Mouse (Mus musculus) heart, embryonic 15.5 days (tissue): ENCODE measurements at regions not wholly inside any gene's neighbourhood (a gene's known extent, or its start where the extent isn't known, plus 50 kb on each side); places are given as distances from the start of the nearest gene placed in this dataset.
"Not testable (repeated sequence)": the region's sequence is repeated elsewhere in the genome, so short reads cannot be mapped to it uniquely, and the experiment has no call there.

Experiments
- ATAC-seq: fragments of 200-750 bp; cut with Nextera tagmentation; replicated peaks from 2 replicates; pipeline ENCODE4 v1.8.0; 2017; ENCODE audit warnings: low read depth, moderate TSS enrichment; ENCODE audit not compliant: insufficient number of reproducible peaks, insufficient read depth, low FRiP score
- H3K27ac ChIP-seq: fragments of 300-500 bp; sonication (generic); 2 replicates; pipeline ENCODE4 v1.5.1; 2015; ENCODE audit warnings: mild to moderate bottlenecking, inconsistent platforms
- H3K27me3 ChIP-seq: fragments of 300-500 bp; sonication (generic); 2 replicates; pipeline ENCODE4 v1.6.1; 2015; ENCODE audit warnings: inconsistent platforms
- H3K36me3 ChIP-seq: fragments of 300-500 bp; sonication (generic); 2 replicates; pipeline ENCODE4 v1.6.1; 2015; ENCODE audit warnings: mild to moderate bottlenecking, inconsistent platforms
- H3K4me1 ChIP-seq: fragments of 300-500 bp; sonication (generic); replicated peaks from 2 replicates; pipeline ENCODE4 v1.6.1; 2015; ENCODE audit warnings: inconsistent platforms
- H3K4me2 ChIP-seq: fragments of 300-500 bp; sonication (generic); 2 replicates; pipeline ENCODE4 v1.6.1; 2015; ENCODE audit warnings: inconsistent platforms, mild to moderate bottlenecking, moderate library complexity
- H3K4me3 ChIP-seq: fragments of 300-500 bp; sonication (generic); 2 replicates; pipeline ENCODE4 v1.5.1; 2015; ENCODE audit warnings: mild to moderate bottlenecking, inconsistent platforms
- H3K9ac ChIP-seq: fragments of 300-500 bp; sonication (generic); 2 replicates; pipeline ENCODE4 v1.6.1; 2015; ENCODE audit warnings: mild to moderate bottlenecking, inconsistent platforms
- H3K9me3 ChIP-seq: fragments of 300-500 bp; sonication (generic); replicated peaks from 2 replicates; pipeline ENCODE4 v1.6.1; 2016; ENCODE audit warnings: inconsistent platforms
- WGBS: fragments of 180-500 bp; shearing (Covaris S2); methylation state at CpG from one replicate; pipeline ENCODE4 v1.1.7; 2015; ENCODE audit warnings: mixed read lengths; 5-methylcytosine and 5-hydroxymethylcytosine counted together

DNA sequence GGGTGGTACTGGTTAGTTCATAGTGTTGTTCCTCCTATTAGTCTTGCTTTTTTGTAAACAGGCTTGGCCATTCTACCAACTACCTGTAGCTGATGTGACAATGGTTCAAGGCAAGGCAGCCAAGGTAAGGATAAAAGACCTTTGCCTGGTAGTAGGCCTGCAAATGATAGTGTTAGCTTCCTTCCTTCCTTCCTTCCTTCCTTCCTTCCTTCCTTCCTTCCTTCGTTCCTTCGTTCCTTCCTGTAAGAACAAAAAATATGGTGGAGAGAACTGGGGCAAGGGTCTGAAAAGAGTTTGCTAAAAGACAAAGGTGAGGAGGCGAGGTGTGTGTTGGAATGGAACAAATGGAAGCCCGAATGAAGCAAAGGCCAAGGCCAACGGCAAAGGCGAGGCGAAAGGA is 84.8 kb upstream of the Ezh2 start:
- not testable (repeated sequence) for H3K4me3 ChIP-seq, H3K9ac ChIP-seq, H3K27ac ChIP-seq, H3K4me2 ChIP-seq, H3K36me3 ChIP-seq, H3K9me3 ChIP-seq, H3K27me3 ChIP-seq, ATAC-seq, H3K4me1 ChIP-seq
- WGBS = 62% methylated on average over 2 of the region's 7 CpGs

DNA sequence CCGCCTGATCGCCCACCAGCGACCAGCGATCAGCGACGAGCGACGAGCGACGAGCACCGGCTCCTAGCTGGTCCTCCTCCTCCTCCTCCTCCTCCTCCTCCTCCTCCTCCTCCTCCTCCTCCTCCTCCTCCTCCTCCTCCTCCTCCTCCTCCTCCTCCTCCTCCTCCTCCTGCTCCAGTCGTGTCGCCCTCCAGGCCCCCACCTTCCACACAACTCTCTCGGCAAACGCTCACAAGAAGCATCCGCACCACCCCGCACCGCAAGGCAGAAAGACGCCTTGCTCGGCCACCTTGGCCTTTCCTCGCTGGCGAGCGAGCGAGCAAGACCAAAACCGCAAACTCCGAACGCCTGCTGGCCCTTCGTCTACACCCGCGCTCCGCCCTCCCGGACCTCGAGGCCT is 77.6 kb upstream of the Ezh2 start:
- H3K4me2 ChIP-seq = peak overlapping the region; percentile 57
- H3K27me3 ChIP-seq, H3K9ac ChIP-seq, H3K4me1 ChIP-seq, H3K27ac ChIP-seq, H3K9me3 ChIP-seq, ATAC-seq, H3K36me3 ChIP-seq: not testable (repeated sequence)
- 8% methylated on average over 19 of the region's 33 CpGs for WGBS
- H3K4me3 ChIP-seq = peak overlapping the region; percentile 40

DNA sequence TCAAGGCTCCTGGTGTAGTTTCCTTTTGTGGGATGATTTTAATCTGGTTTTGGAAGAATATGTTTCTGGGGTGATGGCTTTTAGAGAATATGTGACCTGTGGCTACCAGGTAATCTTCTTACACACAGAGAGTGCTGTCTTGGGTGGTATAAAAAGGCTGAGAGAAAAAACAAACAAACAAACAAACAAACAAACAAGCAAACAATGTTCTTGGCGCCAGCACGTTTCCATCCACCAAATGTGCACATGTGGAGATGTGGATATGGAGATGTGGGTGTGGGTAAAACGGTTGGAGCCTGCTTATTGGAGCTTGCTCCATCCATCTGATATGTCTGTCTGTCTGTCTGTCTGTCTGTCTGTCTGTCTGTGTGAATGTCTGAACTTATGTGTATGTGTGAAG is 57.7 kb upstream of the Ezh2 start:
- ATAC-seq, H3K36me3 ChIP-seq, H3K27ac ChIP-seq, H3K4me1 ChIP-seq, H3K9ac ChIP-seq, H3K9me3 ChIP-seq, H3K27me3 ChIP-seq, H3K4me2 ChIP-seq, H3K4me3 ChIP-seq: not testable (repeated sequence)
- 53% methylated on average over 3 of the region's 3 CpGs for WGBS

DNA sequence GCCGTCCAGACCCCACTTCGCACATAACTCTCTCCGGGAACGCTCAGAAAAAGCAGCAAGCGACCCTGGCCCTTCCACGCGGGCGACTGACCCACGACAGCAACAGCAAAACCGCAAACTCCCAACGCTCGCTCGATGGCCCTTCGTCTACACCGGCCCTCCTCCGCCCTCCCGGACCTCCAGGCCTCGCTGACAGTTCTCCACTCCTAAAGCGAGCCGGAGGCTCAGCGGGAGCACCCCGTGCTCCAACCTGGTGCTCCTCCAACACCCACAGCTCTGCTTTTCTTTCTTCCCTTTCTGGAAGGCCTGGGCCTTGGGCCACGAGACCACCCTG is 56.2 kb upstream of the Ezh2 start:
- Histone ChIP-seq H3K4me3 (peak overlapping the region; percentile 62), H3K9ac (peak overlapping the region; percentile 47), H3K4me2 (peak overlapping the region; percentile 86)
- peak; percentile 15; the same call in 1 of the 2 replicates for ATAC-seq
- H3K36me3 ChIP-seq, H3K27me3 ChIP-seq, H3K27ac ChIP-seq, H3K9me3 ChIP-seq, H3K4me1 ChIP-seq: not testable (repeated sequence)
- WGBS = under 1% methylated on average over 22 of the region's 23 CpGs

DNA sequence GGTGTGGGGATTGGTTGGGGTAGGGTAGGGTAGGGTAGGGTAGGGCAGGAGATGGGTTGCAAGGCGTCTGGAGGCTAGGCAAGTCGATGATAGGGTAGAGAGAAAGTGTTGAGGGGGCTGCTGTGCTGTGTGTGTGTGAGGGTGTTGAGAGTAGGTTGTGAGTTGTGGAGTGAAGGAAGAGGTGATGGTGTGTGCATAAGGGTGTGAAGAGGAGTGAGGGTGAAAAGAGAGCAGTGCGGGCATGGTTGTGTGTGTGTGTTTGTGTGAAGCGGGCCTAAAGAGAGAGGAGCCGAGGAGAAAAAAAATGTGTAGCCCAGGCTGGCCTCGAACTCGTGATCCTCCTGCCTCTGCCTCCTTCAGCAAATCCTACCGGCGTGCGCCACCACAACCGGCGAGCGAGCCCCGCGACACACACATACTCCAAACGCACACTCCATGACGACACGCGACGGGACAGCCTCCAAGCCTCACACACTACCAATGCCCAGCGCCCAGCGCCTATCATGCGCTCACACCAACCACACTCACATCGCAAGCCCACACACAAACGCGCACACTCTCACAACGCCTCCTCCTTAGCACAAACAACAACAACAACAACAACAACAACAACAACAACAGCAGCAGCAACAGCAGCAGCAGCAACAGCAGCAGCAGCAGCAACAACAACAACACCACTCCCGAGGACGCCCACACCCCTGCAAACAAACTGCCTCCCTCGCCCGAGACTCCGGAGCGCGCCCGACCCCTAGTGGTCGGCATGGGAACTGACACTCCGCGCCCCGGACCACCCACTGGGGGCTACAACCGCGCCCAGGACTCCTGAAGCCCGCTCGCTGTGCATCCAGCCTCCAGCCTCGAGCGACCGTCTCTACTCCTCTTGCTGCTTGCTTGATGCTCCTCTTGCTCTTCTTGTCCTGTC is 55.6 kb upstream of the Ezh2 start:
- Histone ChIP-seq H3K9ac (peak overlapping the region; percentile 47), H3K27me3 (no peaks in the 10 kb centered on the region; the same call in 1 of the 2 replicates), H3K4me1 (no peaks in the 10 kb centered on the region), H3K4me3 (peak overlapping the region; percentile 62), H3K27ac (no peak overlapping the region), H3K36me3 (no peaks in the 10 kb centered on the region), H3K9me3 (no peaks in the 10 kb centered on the region), H3K4me2 (peak overlapping the region; percentile 86)
- peak; percentile 96 for ATAC-seq
- 3% methylated on average over 46 of the region's 46 CpGs for WGBS

DNA sequence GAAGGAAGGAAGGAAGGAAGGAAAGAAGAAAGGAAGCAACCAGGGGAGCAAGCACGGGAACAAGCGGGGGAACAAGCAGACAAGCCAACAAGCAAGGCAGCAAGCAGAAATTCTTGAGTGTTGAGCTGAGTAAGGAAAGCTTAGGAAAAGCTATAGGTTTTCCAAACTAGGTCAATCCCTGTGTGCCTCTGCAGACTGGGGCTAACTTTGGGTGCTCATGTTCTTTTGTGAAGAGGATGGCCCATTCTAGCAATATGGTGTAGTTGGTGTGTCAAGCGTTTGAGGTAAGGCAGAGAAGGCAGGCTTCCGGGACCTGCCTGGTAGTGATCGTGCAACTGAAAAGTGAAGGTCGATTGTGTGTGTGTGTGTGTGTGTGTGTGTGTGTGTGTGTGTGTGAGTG is 54.8 kb upstream of the Ezh2 start:
- Histone ChIP-seq H3K27ac (no peak overlapping the region), H3K9ac (no peak overlapping the region), H3K27me3 (no peaks in the 10 kb centered on the region; the same call in 1 of the 2 replicates), H3K9me3 (no peaks in the 10 kb centered on the region), H3K4me2 (peak overlapping the region; percentile 86; the same call in 1 of the 2 replicates), H3K4me3 (no peak overlapping the region), H3K4me1 (no peaks in the 10 kb centered on the region), H3K36me3 (no peaks in the 10 kb centered on the region)
- no peak for ATAC-seq
- WGBS = 83% methylated on average over 6 of the region's 6 CpGs

DNA sequence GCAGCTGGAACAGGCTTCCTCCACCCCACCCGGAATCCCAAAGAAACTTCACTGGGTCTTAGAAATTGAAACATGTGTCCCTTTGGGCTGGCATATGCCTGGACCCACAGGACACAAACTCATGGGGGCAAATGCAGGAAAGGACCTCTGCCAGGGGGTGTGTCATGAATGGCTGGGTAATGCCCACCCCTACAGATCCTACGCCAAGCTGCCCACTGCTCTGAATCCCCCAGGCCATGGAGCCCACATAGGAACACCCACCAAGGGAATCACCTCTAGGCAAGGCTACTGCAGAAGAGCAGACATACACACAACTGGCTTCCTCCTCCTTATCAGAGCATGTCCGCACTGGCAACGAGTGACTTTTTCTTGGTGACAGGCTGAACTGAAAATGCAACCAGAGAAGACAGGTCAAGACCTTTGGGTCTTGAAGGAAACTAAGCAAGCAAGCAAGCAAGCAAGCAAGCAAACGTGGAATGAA is 54.4 kb upstream of the Ezh2 start:
- WGBS = 54% methylated on average over 5 of the region's 5 CpGs

DNA sequence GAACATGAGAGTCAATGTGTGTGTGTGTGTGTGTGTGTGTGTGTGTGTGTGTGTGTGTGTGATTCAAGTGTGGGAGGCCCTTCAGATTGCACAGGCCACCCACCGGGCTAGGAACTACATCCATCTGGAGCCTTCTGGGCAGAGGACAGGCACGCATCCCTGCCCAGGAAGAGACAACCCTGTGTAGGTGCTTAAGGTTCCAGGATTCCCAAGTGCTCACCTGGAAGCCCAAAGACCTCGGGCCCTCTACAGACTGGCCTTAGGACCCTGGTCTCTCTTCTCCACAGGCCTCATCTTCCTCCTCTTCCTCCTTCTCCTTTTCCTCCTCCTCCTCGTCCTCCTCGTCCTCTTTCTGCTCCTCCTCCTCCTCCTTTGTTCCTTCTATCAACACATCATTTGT is 53.8 kb upstream of the Ezh2 start:
- Histone ChIP-seq H3K9me3 (no peaks in the 10 kb centered on the region), H3K4me1 (no peaks in the 10 kb centered on the region), H3K27me3 (no peaks in the 10 kb centered on the region; the same call in 1 of the 2 replicates), H3K4me2 (no peak overlapping the region), H3K9ac (no peak overlapping the region), H3K4me3 (no peak overlapping the region), H3K36me3 (no peaks in the 10 kb centered on the region), H3K27ac (no peak overlapping the region)
- no peak for ATAC-seq
- 65% methylated on average over 5 of the region's 5 CpGs for WGBS

More for the DNA sequence above, 54.4 kb upstream of the Ezh2 start:
- H3K9me3 ChIP-seq = no peaks in the 10 kb centered on the region
- no peaks in the 10 kb centered on the region for H3K4me1 ChIP-seq
- H3K9ac ChIP-seq = no peak overlapping the region
- ATAC-seq = no peak
- no peak overlapping the region for H3K4me3 ChIP-seq
- no peak overlapping the region for H3K27ac ChIP-seq
- H3K4me2 ChIP-seq = no peak overlapping the region
- no peaks in the 10 kb centered on the region for H3K36me3 ChIP-seq
- H3K27me3 ChIP-seq = no peaks in the 10 kb centered on the region; the same call in 1 of the 2 replicates

DNA sequence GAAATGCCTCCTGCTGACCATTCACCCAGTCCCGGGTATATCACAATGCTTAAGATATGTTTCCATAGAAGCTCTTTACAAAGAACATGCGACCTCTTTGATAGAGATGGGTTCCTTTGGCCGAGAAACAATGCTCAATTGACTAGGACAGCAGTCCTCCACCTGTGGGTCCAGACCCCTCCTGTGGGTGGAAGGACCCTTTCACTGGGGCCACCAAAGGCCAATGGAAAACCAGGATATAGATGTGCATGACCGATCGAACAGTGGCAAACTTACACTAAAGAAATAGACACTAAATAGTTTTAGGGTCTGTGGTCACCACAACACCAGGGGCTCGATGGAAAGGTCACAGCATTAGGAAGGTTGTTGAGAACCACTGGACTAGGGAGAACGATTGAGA is 53.2 kb upstream of the Ezh2 start:
- Histone ChIP-seq H3K9ac (no peak overlapping the region), H3K27ac (no peak overlapping the region), H3K27me3 (no peaks in the 10 kb centered on the region; the same call in 1 of the 2 replicates), H3K4me2 (no peak overlapping the region), H3K36me3 (no peaks in the 10 kb centered on the region), H3K9me3 (no peaks in the 10 kb centered on the region), H3K4me1 (no peaks in the 10 kb centered on the region), H3K4me3 (no peak overlapping the region)
- no peak for ATAC-seq
- 82% methylated on average over 7 of the region's 7 CpGs for WGBS

DNA sequence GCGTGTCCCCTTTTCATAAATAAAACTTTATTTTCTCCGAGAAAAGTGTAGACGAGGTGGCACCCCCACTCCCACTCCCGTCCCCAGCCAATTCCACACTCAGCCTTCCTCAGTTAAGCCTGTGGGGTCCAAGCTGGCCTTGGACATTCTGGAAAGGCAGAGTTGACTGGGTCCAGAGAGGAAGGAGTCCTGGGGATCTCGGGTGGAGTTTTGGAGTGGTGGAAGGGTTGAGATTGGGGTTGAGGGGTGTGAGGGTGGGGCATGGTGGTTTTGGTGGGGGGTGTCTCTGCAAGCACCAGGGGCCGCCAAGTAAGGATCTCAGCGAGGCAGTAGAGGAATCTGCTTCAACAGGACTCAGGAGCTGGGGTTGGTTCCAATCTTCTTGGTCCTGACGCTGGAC is 52.7 kb upstream of the Ezh2 start:
- Histone ChIP-seq H3K9ac (no peak overlapping the region), H3K36me3 (no peaks in the 10 kb centered on the region), H3K9me3 (no peaks in the 10 kb centered on the region), H3K27ac (no peak overlapping the region), H3K4me1 (no peaks in the 10 kb centered on the region), H3K4me3 (no peak overlapping the region), H3K4me2 (no peak overlapping the region), H3K27me3 (no peaks in the 10 kb centered on the region; the same call in 1 of the 2 replicates)
- ATAC-seq = no peak
- 71% methylated on average over 8 of the region's 8 CpGs for WGBS

DNA sequence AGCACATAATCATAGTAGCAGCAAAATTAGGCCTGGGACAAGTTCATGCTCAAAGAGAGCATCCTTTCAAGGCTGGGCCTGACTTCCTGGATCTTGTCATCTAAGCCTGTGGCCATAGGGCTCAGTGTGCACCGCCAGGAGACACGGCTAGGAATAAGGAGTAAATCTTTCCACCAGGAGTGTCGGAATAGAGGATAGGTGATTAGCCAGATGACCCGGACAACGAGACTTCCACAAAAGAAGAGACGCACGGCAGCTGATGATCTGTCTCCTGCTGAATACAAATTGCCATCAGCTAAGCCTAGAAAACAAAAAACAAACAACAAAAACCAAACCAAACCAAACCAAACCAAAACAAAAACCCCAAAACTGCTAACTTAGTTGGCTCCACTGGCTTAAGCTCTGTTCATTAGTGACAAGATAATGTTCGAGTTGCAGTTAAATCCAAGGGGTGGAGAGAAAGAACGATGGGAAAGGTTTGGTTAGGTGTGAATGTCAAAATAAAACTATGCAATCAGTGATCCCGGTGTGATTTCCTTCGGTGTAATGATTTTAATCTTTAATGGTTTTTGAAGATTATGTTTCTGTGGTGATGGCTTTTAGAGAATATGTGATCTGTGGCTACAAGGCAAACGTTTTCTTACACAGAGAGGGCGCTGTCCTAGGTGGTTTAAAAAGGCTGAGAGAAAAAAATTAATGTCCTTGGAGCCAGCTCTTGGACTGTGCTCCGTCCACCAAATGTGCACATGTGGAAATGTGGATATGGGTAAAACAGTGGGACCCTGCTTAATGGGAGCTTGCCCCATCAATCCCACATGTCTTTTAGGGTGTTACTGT is 51.8 kb upstream of the Ezh2 start:
- no peaks in the 10 kb centered on the region for H3K9me3 ChIP-seq
- no peaks in the 10 kb centered on the region; the same call in 1 of the 2 replicates for H3K27me3 ChIP-seq
- H3K36me3 ChIP-seq = no peaks in the 10 kb centered on the region
- H3K4me2 ChIP-seq = no peak overlapping the region
- no peaks in the 10 kb centered on the region for H3K4me1 ChIP-seq
- WGBS = 67% methylated on average over 14 of the region's 14 CpGs
- H3K27ac ChIP-seq = no peak overlapping the region
- ATAC-seq = no peak
- H3K4me3 ChIP-seq = no peak overlapping the region
- no peak overlapping the region for H3K9ac ChIP-seq
